Mouse (Mus musculus) limb, embryonic 12.5 days (tissue): ENCODE measurements around the gene Ptcd1. TPM values are rescaled to one million over a fixed set of nuclear protein-coding genes. Genes with fewer than 3 reads are reported as not detected.

Source experiments
- ATAC-seq: fragments of 200-750 bp; cut with Nextera tagmentation; 2 replicates; pipeline ENCODE4 v1.8.0; 2017; ENCODE audit warnings: low read depth, moderate TSS enrichment; ENCODE audit not compliant: insufficient number of reproducible peaks, insufficient read depth, low FRiP score, low TSS enrichment
- H3K27ac ChIP-seq: fragments of 300-500 bp; sonication (generic); 2 replicates; pipeline ENCODE4 v1.5.1; 2016; ENCODE audit warnings: mild to moderate bottlenecking, moderate library complexity
- H3K27me3 ChIP-seq: fragments of 300-500 bp; sonication (generic); 2 replicates; pipeline ENCODE4 v1.6.1; 2016; ENCODE audit warnings: mild to moderate bottlenecking, moderate library complexity
- H3K36me3 ChIP-seq: fragments of 300-500 bp; sonication (generic); 2 replicates; pipeline ENCODE4 v1.6.1; 2016; ENCODE audit warnings: mild to moderate bottlenecking, moderate library complexity
- H3K4me1 ChIP-seq: fragments of 300-500 bp; sonication (generic); replicated peaks from 2 replicates; pipeline ENCODE4 v1.6.1; 2016
- H3K4me2 ChIP-seq: fragments of 300-500 bp; sonication (generic); 2 replicates; pipeline ENCODE4 v1.6.1; 2016; ENCODE audit warnings: mild to moderate bottlenecking, moderate library complexity
- H3K4me3 ChIP-seq: fragments of 300-500 bp; sonication (generic); replicated peaks from 2 replicates; pipeline ENCODE4 v1.5.1; 2016; ENCODE audit warnings: mild to moderate bottlenecking
- H3K9ac ChIP-seq: fragments of 300-500 bp; sonication (generic); replicated peaks from 2 replicates; pipeline ENCODE4 v1.6.1; 2016; ENCODE audit warnings: mild to moderate bottlenecking, moderate library complexity
- H3K9me3 ChIP-seq: fragments of 300-500 bp; sonication (generic); 2 replicates; pipeline ENCODE4 v1.6.1; 2016; ENCODE audit warnings: mild to moderate bottlenecking, moderate library complexity
- WGBS: fragments of 180-500 bp; shearing (Covaris S2); methylation state at CpG from one replicate; pipeline ENCODE4 v1.1.7; 2016; 5-methylcytosine and 5-hydroxymethylcytosine counted together
- polyA plus RNA-seq: library from polyadenylated mRNA; unstranded; fragments of >200 nt; fragmentation: Nextera tagmentation; extraction: Ambion mirVana; gene quantifications from 2 replicates; pipeline ENCODE4 v1.2.1, GENCODE M21; 2016

Ptcd1 gene
- polyA plus RNA-seq, 1 experiment from 2014 or later, result 18.5 TPM

GRCm38 (mm10) chr5:145129124-145129523 lies 37.8 kb downstream of the Ptcd1 start:
- H3K4me2 ChIP-seq, result no peak overlapping the region
- H3K4me3 ChIP-seq, result no peak overlapping the region
- H3K9me3 ChIP-seq, result no peaks in the 10 kb centered on the region
- WGBS, result 91% methylated on average over 4 of the region's 4 CpGs
- H3K4me1 ChIP-seq, result no peaks in the 10 kb centered on the region
- H3K36me3 ChIP-seq, result peaks cover 98% of the 10 kb centered on the region
- H3K27ac ChIP-seq, result no peak overlapping the region
- H3K9ac ChIP-seq, result no peak overlapping the region
- no peaks in the 10 kb centered on the region for H3K27me3 ChIP-seq
- ATAC-seq, result no peak

DNA sequence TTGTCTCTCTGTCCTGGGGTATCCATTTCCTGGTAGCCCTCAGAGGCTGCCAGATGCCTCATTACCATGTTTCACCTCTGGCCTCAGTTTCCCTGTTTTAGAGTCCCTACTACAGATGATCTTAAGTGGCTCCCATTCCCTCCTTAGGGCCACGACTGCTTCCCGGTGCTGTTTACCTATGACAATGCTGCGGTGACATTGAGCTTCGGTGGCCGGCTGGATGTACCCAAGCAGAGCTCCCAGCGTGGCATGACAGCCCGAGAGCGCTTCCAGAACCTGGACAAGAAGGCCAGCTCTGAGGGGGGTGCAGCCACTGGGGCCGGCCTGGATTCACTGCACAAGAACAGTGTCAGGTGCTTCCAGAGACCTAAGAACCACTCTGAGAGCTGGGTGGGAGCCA lies 40.3 kb downstream of the Ptcd1 start:
- Histone ChIP-seq H3K27me3 (no peaks in the 10 kb centered on the region), H3K9ac (no peak overlapping the region), H3K4me1 (no peaks in the 10 kb centered on the region), H3K4me2 (no peak overlapping the region), H3K4me3 (no peak overlapping the region), H3K27ac (no peak overlapping the region), H3K9me3 (no peaks in the 10 kb centered on the region), H3K36me3 (peaks cover 95% of the 10 kb centered on the region)
- no peak for ATAC-seq
- 95% methylated on average over 9 of the region's 9 CpGs for WGBS

GRCm38 (mm10) chr5:145123396-145123795 lies 43.5 kb downstream of the Ptcd1 start:
- peaks cover 64% of the 10 kb centered on the region for H3K36me3 ChIP-seq

GRCm38 (mm10) chr5:145120921-145121320 lies 46.0 kb downstream of the Ptcd1 start:
- Histone ChIP-seq H3K36me3 (peaks cover 41% of the 10 kb centered on the region), H3K4me1 (peaks cover 17% of the 10 kb centered on the region), H3K27ac (0 out of 2 replicates have a peak overlapping the region, but pooled peaks have one; percentile 41), H3K9me3 (no peaks in the 10 kb centered on the region), H3K4me3 (no peak overlapping the region), H3K9ac (0 out of 2 replicates have a peak overlapping the region, but pooled peaks have one; percentile 12), H3K27me3 (no peaks in the 10 kb centered on the region), H3K4me2 (no peak overlapping the region)
- ATAC-seq, result no peak
- WGBS, result 52% methylated on average over 7 of the region's 7 CpGs

More at GRCm38 (mm10) chr5:145123396-145123795, 43.5 kb downstream of the Ptcd1 start:
- peaks cover 6% of the 10 kb centered on the region for H3K4me1 ChIP-seq
- H3K27me3 ChIP-seq, result no peaks in the 10 kb centered on the region
- H3K4me3 ChIP-seq, result no peak overlapping the region
- H3K9ac ChIP-seq, result no peak overlapping the region
- 94% methylated on average over 19 of the region's 19 CpGs for WGBS
- H3K27ac ChIP-seq, result no peak overlapping the region
- ATAC-seq, result no peak
- H3K4me2 ChIP-seq, result no peak overlapping the region
- H3K9me3 ChIP-seq, result no peaks in the 10 kb centered on the region

GRCm38 (mm10) chr5:145119385-145119784 lies 47.5 kb downstream of the Ptcd1 start:
- Histone ChIP-seq H3K27me3 (no peaks in the 10 kb centered on the region), H3K4me2 (no peak overlapping the region), H3K4me3 (no peak overlapping the region), H3K4me1 (peaks cover 27% of the 10 kb centered on the region), H3K9ac (no peak overlapping the region), H3K36me3 (peaks cover 26% of the 10 kb centered on the region), H3K9me3 (no peaks in the 10 kb centered on the region), H3K27ac (no peak overlapping the region)
- ATAC-seq, result no peak
- WGBS, result 92% methylated on average over 2 of the region's 2 CpGs

- Histone ChIP-seq H3K27ac (no peak overlapping the region), H3K9ac (no peak overlapping the region), H3K4me2 (no peak overlapping the region), H3K9me3 (no peaks in the 10 kb centered on the region), H3K4me1 (peaks cover 33% of the 10 kb centered on the region), H3K4me3 (no peak overlapping the region), H3K27me3 (no peaks in the 10 kb centered on the region), H3K36me3 (peaks cover 17% of the 10 kb centered on the region)
- 91% methylated on average over 5 of the region's 5 CpGs for WGBS
- no peak for ATAC-seq
Observed at GRCm38 (mm10) chr5:145118461-145118860, 48.4 kb downstream of the Ptcd1 start.

- Histone ChIP-seq H3K36me3 (peaks cover 13% of the 10 kb centered on the region), H3K4me2 (no peak overlapping the region), H3K27me3 (no peaks in the 10 kb centered on the region), H3K9ac (no peak overlapping the region), H3K4me1 (peaks cover 33% of the 10 kb centered on the region), H3K9me3 (no peaks in the 10 kb centered on the region), H3K27ac (no peak overlapping the region), H3K4me3 (no peak overlapping the region)
- WGBS, result 59% methylated on average over 6 of the region's 6 CpGs
- ATAC-seq, result no peak
Observed at GRCm38 (mm10) chr5:145118005-145118404, 48.9 kb downstream of the Ptcd1 start.

DNA sequence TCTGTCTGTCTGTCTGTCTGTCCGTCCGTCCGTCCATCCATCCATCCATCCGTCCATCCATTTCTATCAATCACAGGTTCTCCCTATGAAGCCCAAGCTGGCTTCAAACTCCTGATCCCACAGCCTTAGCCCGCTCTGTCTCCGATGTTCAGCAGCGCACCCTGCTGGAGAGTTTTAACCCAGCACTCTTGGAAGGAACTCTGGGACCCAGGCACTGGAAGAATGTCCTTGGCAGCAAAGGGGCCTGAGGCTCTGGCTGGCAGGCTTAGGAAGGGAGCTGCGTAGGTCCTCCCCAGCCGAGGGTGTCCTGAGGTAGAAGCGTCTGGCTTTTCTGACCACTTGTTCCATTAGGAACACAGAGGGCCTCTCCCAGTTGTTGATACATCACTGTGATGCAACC lies 50.0 kb downstream of the Ptcd1 start:
- peaks cover 2% of the 10 kb centered on the region; the same call in 1 of the 2 replicates for H3K36me3 ChIP-seq
- H3K4me2 ChIP-seq, result peak overlapping the region; percentile 23; the same call in 1 of the 2 replicates
- WGBS, result 51% methylated on average over 10 of the region's 10 CpGs
- peaks cover 33% of the 10 kb centered on the region for H3K4me1 ChIP-seq
- no peak for ATAC-seq
- H3K27ac ChIP-seq, result peak overlapping the region; percentile 72
- no peaks in the 10 kb centered on the region for H3K9me3 ChIP-seq
- H3K9ac ChIP-seq, result no peak overlapping the region
- H3K27me3 ChIP-seq, result no peaks in the 10 kb centered on the region
- H3K4me3 ChIP-seq, result no peak overlapping the region; the same call in 1 of the 2 replicates

DNA sequence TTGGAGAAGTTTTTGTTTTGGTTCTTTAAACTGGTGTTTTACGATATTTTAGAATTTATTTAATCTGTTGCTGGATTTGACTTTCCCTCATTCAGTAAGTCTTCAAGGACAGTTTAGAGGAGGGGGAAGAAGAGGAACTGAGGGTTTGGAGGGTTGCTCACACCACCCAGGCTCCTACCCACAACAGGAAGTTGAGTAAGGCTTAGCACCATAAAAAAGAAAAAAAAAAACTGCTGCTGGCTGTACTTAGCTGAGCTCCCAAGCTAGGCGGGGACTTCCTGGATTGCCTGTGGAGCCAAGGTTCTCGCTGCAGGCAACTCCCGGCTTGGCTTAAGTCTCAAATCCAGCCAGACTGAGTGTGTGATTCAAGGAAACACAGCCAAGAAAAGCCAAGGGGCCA lies 50.6 kb downstream of the Ptcd1 start:
- 23% methylated on average over 4 of the region's 4 CpGs for WGBS
- Histone ChIP-seq H3K27me3 (no peaks in the 10 kb centered on the region), H3K4me1 (peaks cover 33% of the 10 kb centered on the region), H3K27ac (peak overlapping the region; percentile 72), H3K4me2 (peak overlapping the region; percentile 23; the same call in 1 of the 2 replicates), H3K9ac (no peak overlapping the region), H3K9me3 (no peaks in the 10 kb centered on the region), H3K4me3 (no peak overlapping the region; the same call in 1 of the 2 replicates), H3K36me3 (no peaks in the 10 kb centered on the region)
- no peak for ATAC-seq

GRCm38 (mm10) chr5:145115736-145116135 lies 51.2 kb downstream of the Ptcd1 start:
- Histone ChIP-seq H3K36me3 (peaks cover 4% of the 10 kb centered on the region), H3K27me3 (no peaks in the 10 kb centered on the region), H3K27ac (peak overlapping the region; percentile 72), H3K4me1 (peaks cover 29% of the 10 kb centered on the region), H3K9me3 (no peaks in the 10 kb centered on the region), H3K4me2 (no peak overlapping the region), H3K4me3 (no peak overlapping the region), H3K9ac (no peak overlapping the region)
- WGBS, result 84% methylated on average over 5 of the region's 5 CpGs
- no peak for ATAC-seq

DNA sequence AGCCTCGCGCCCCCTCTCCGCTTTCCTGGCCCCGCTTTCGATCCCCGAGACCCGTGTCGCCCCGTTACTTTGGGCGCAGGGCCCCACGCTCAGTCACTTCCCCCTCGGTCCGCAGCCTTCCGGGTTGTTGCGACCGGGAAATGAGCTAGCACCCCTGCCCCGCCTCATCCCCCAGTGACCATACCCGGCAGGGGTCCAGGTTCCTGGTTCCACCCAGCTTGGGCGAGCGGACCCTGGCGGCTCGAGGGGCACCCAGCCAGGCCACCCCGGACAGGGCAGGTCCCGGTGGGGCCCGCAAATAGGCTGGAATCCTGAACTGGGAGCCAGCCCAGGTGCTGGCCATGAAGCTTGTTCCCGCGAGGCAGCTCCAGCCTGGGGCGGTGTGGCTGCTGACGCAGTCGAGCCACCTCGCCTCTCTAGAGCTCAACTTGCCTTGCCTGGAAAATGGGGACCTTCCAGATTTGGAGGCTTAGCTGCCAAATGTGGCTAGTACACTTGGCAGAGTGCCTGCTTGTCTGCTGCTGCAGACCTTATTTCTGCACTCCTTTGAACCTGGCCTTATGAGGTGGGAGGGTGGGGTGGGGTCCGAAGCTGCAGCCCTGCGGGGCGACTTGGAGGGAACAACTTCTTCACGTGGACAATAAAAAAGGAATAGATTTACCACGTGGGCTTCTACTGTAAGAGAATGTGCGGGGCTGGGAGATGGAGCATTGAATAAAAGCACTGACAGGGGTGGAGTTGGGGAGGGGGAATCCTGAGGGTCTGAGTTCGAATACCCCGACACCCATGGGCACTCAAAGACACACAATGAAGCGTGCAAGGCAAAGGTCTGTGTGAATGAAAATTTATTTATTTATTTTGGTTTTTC lies 52.1 kb downstream of the Ptcd1 start:
- Histone ChIP-seq H3K27me3 (no peaks in the 10 kb centered on the region), H3K4me2 (peak overlapping the region; percentile 84), H3K36me3 (peaks cover 13% of the 10 kb centered on the region), H3K9ac (peak overlapping the region; percentile 69), H3K4me3 (peak overlapping the region; percentile 64), H3K4me1 (peaks cover 26% of the 10 kb centered on the region), H3K27ac (0 out of 2 replicates have a peak overlapping the region, but pooled peaks have one; percentile 41), H3K9me3 (no peaks in the 10 kb centered on the region)
- WGBS, result 13% methylated on average over 40 of the region's 40 CpGs
- ATAC-seq, result peak; percentile 4; the same call in 1 of the 2 replicates
